Mouse (Mus musculus) layer of hippocampus, adult 9-10 months (tissue): ENCODE measurements around the gene Igsf9.

Source experiments
- DNase-seq: peaks from one replicate; pipeline ENCODE4 v3.0.0; 2022; ENCODE audit warnings: low spot score

Gene Igsf9

GRCm38 (mm10) chr1:172496030-172496429, 14.4 kb downstream of the Igsf9 start:
- no peak for DNase-seq

- no peak for DNase-seq
Observed at GRCm38 (mm10) chr1:172497428-172497827, 15.8 kb downstream of the Igsf9 start.

- no peak for DNase-seq
Observed at GRCm38 (mm10) chr1:172499765-172500441, 18.3 kb downstream of the Igsf9 start, which contains the start of gene Tagln2. TSS of gene Tagln2 (plus strand) at chr1:172500047.

- no peak for DNase-seq
Observed at GRCm38 (mm10) chr1:172500451-172501370, 19.1 kb downstream of the Igsf9 start.

- no peak for DNase-seq
Observed at GRCm38 (mm10) chr1:172501371-172502144, 20.0 kb downstream of the Igsf9 start.

- no peak for DNase-seq
Observed at GRCm38 (mm10) chr1:172502145-172503110, 20.8 kb downstream of the Igsf9 start.

GRCm38 (mm10) chr1:172503111-172503997, 21.8 kb downstream of the Igsf9 start:
- no peak for DNase-seq

GRCm38 (mm10) chr1:172504756-172505155, 23.2 kb downstream of the Igsf9 start:
- DNase-seq: no peak

- no peak for DNase-seq
Observed at GRCm38 (mm10) chr1:172507001-172507400, 25.4 kb downstream of the Igsf9 start.

GRCm38 (mm10) chr1:172507701-172508100, 26.1 kb downstream of the Igsf9 start:
- DNase-seq: no peak

- DNase-seq: no peak
Observed at GRCm38 (mm10) chr1:172508172-172508571, 26.6 kb downstream of the Igsf9 start.

- no peak for DNase-seq
Observed at GRCm38 (mm10) chr1:172509235-172509634, 27.6 kb downstream of the Igsf9 start.

GRCm38 (mm10) chr1:172509983-172510382, 28.4 kb downstream of the Igsf9 start:
- DNase-seq: no peak

- DNase-seq: no peak
Observed at GRCm38 (mm10) chr1:172510421-172510972, 28.9 kb downstream of the Igsf9 start.

GRCm38 (mm10) chr1:172512962-172513361, 31.4 kb downstream of the Igsf9 start:
- no peak for DNase-seq

GRCm38 (mm10) chr1:172513525-172514212, 32.1 kb downstream of the Igsf9 start:
- DNase-seq: no peak

GRCm38 (mm10) chr1:172514213-172514529, 32.6 kb downstream of the Igsf9 start:
- DNase-seq: no peak

GRCm38 (mm10) chr1:172514551-172515268, 33.1 kb downstream of the Igsf9 start:
- DNase-seq: no peak

- no peak for DNase-seq
Observed at GRCm38 (mm10) chr1:172515396-172515795, 33.8 kb downstream of the Igsf9 start.
